Mouse (Mus musculus): Measurements from ENCODE around the gene Prss56. TPM values are rescaled to one million over a fixed set of nuclear protein-coding genes. Genes with fewer than 3 reads are reported as not detected.
A peak's percentile ranks its signal among the peaks of the same experiment; 100 is the strongest.

Gene Prss56
- polyA plus RNA-seq, 1 experiment from 2014 or later = not detected

DNA sequence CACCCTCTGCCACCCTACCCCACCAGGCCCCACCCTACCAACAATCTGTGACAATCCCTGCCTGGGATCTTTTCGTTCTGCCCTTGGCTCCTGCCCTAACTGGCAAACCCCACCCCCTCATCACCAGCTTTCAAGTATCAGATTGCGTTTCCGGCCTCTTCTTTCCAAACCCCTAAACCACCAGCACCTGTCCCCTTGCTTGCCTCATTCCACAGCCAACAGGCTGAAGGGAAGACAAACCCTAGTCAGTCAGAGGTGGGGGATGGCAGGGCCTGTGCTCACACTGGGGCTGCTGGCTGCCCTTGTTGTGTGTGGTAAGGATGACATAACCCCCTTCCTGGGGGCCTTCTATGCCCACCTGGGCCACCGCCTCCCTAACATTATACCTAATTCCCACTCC, 7.3 kb downstream of the Prss56 start, which contains the start of gene Chrnd:
Gene Chrnd, plus strand, starts transcription at position 179 of the 400 bp plus-strand sequence.
- peaks cover 27% of the 10 kb centered on the region for H3K4me1 ChIP-seq
- peak within 1 kb of the TSS; percentile 35; the same call in 1 of the 2 replicates for H3K27ac ChIP-seq
- H3K4me3 ChIP-seq = no peak within 1 kb of the TSS
- no peak for DNase-seq (ENCODE audit: extremely low spot score, low spot score)
- H3K27me3 ChIP-seq (ENCODE audit: poor library complexity, severe bottlenecking) = peaks cover 50% of the 10 kb centered on the region
- WGBS = 35% methylated on average over 4 of the region's 4 CpGs
- no peaks in the 10 kb centered on the region for H3K36me3 ChIP-seq (replicated peaks)
- no peaks in the 10 kb centered on the region for H3K9me3 ChIP-seq

DNA sequence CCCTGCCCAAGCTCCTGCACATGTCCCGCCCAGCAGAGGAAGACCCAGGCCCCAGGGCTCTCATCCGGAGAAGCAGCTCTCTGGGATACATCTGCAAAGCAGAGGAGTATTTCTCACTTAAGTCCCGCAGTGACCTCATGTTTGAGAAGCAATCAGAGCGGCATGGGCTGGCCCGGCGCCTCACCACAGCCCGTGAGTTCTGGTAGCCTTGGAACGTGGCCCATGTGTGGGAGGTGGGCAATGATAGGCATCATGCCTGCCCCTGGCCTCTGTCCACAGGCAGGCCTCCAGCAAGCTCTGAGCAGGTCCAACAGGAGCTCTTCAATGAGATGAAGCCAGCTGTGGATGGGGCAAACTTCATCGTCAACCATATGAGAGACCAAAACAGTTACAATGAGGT, 14.2 kb downstream of the Prss56 start:
- Histone ChIP-seq H3K4me1 (no peaks in the 10 kb centered on the region), H3K36me3 (replicated peaks) (no peaks in the 10 kb centered on the region), H3K27ac (no peak overlapping the region), H3K4me3 (no peak overlapping the region), H3K27me3 (ENCODE audit: poor library complexity, severe bottlenecking) (no peaks in the 10 kb centered on the region), H3K9me3 (no peaks in the 10 kb centered on the region)
- 85% methylated on average over 9 of the region's 9 CpGs for WGBS
- DNase-seq (ENCODE audit: extremely low spot score, low spot score) = no peak

DNA sequence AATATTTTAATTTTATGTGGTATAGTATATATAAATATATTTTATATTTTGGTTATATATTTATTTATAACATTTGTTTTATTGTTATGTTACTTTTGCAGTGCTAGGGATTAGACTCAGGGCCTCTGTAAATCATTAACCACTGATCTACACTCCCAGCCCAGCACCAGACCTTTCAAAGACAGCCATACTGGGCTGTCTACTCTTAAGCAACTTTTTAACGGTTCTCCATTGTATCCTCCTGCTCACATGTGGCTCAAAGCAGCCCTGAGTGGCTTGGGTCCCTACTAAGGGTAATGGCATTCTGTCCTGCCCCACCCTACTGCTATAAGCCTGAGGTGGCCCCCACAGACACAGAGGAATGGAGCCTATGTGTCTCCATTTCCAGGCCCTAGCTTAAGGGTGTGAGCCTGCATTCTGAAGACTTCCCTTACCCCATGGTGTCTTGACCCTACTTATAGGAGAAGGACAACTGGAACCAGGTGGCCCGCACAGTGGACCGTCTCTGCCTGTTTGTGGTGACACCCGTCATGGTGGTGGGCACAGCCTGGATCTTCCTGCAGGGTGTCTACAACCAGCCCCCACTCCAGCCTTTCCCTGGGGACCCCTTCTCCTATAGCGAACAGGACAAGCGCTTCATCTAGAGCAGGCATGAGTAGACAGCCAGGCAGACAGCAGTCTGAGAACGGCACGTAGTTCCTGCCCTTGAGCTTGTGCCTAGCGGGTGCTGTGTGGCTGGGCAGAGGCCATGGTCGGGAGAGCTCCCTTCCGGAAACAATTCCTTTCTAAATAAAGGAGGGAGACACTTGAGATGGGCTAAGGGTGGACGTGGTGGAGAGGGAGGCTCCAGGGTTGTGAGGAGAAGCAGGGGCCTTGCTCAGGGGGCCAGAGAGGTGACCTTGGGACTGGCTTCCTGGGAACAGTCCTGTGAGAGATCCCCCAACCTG, 15.3 kb downstream of the Prss56 start:
- no peaks in the 10 kb centered on the region for H3K27me3 ChIP-seq (ENCODE audit: poor library complexity, severe bottlenecking)
- 83% methylated on average over 12 of the region's 12 CpGs for WGBS
- no peak overlapping the region for H3K4me3 ChIP-seq

DNA sequence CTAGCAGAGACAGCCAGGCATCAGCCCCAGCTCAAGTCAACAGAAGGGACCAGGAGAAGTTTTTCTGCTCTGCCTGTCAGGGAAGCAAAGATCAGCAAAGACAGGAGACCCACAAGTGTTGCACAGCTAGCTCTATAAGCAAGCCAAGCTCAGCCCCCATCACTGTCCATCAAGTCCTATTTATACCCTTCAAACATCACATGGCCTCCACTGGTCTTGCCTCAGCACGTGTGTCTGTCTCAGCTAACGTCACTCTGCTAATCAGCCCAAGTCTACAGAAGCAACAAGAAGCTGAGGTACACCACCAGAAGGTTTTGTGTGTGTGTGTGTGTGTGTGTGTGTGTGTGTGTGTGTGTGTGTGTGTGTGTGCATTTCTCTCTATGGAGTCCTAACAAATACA, 17.7 kb downstream of the Prss56 start:
- WGBS = 62% methylated on average over 2 of the region's 2 CpGs
- no peak overlapping the region for H3K27ac ChIP-seq
- DNase-seq (ENCODE audit: extremely low spot score, low spot score) = no peak
- no peak overlapping the region for H3K4me3 ChIP-seq
- peaks cover 9% of the 10 kb centered on the region for H3K4me1 ChIP-seq
- no peaks in the 10 kb centered on the region for H3K9me3 ChIP-seq
- H3K36me3 ChIP-seq (replicated peaks) = no peaks in the 10 kb centered on the region
- H3K27me3 ChIP-seq (ENCODE audit: poor library complexity, severe bottlenecking) = peaks cover 14% of the 10 kb centered on the region

More for the DNA sequence above, 15.3 kb downstream of the Prss56 start:
- DNase-seq (ENCODE audit: extremely low spot score, low spot score) = no peak
- H3K4me1 ChIP-seq = no peaks in the 10 kb centered on the region
- no peak overlapping the region for H3K27ac ChIP-seq
- no peaks in the 10 kb centered on the region for H3K9me3 ChIP-seq
- H3K36me3 ChIP-seq (replicated peaks) = no peaks in the 10 kb centered on the region

DNA sequence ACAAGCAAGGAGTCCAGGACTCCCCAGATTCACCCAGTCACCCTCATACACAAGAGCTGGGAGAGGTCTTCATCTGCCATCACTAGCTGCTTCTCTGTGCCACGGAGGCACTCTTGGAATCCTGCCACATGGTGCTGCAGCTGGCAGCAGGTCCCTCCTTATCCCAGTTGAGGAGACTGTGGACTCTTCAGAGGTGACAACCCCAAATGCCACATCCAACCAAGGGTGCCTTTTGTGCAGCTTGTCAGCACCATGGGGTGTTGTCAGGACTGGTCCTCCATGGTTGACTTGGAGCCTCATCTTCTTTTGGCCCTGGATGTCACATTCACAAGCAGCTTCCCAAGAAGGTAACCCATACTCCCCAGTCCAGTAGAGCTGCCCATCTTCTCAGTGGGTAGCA, 18.7 kb downstream of the Prss56 start:
- no peak for DNase-seq (ENCODE audit: extremely low spot score, low spot score)
- no peak overlapping the region for H3K4me3 ChIP-seq
- WGBS = 56% methylated on average over 1 of the region's 1 CpGs
- H3K36me3 ChIP-seq (replicated peaks) = no peaks in the 10 kb centered on the region
- no peak overlapping the region for H3K27ac ChIP-seq
- H3K27me3 ChIP-seq (ENCODE audit: poor library complexity, severe bottlenecking) = peaks cover 25% of the 10 kb centered on the region
- peaks cover 17% of the 10 kb centered on the region for H3K4me1 ChIP-seq
- H3K9me3 ChIP-seq = no peaks in the 10 kb centered on the region

DNA sequence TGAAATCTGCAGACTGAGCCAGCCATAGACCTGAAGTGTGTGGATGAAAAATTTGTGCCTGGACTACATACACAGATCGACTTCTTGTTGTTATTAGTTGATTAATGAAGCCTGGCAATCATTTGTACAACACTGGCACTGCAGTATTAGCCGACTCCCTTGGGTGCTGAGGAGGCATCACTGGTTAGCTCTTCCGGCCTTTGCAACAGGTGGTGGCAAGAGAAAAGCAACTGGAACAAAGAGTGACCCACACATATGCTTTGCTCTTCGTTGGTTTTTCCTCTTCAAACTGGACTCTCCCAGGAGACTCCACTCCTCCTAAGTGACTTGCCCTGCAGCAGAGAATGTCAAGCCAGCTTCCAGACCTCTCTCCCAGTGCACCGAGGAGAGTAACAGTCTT, 20.7 kb downstream of the Prss56 start:
- Histone ChIP-seq H3K4me3 (no peak overlapping the region), H3K9me3 (no peaks in the 10 kb centered on the region), H3K27ac (no peak overlapping the region), H3K36me3 (replicated peaks) (no peaks in the 10 kb centered on the region), H3K27me3 (ENCODE audit: poor library complexity, severe bottlenecking) (peaks cover 37% of the 10 kb centered on the region), H3K4me1 (peaks cover 17% of the 10 kb centered on the region)
- DNase-seq (ENCODE audit: extremely low spot score, low spot score) = no peak
- 82% methylated on average over 5 of the region's 5 CpGs for WGBS

DNA sequence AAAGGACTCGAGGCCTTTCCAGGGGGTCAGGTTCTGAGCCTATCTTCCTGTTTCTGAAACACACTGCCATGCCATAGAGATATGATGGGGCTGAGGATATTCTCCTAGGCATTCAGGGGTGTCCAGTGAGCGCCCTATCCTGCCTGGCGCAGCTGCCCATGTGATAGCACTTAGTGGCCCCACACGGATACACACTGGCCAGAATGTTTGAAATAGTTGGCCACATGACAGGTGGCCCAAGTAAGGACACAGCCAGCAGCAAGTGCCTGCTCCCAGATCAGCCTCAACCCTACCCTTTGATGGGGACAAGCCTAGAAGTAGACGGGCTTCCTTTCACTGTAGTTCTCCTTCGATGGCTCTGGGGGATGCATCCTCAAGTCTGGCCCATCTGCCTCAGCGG, 21.4 kb downstream of the Prss56 start, which contains the start of gene Chrng:
Gene Chrng, plus strand, starts transcription at position 193 of the 400 bp plus-strand sequence.
- no peak within 1 kb of the TSS for H3K27ac ChIP-seq
- WGBS = 91% methylated on average over 7 of the region's 7 CpGs
- H3K4me3 ChIP-seq = no peak within 1 kb of the TSS
- no peaks in the 10 kb centered on the region for H3K9me3 ChIP-seq
- no peak for DNase-seq (ENCODE audit: extremely low spot score, low spot score)
- no peaks in the 10 kb centered on the region for H3K36me3 ChIP-seq (replicated peaks)
- peaks cover 42% of the 10 kb centered on the region for H3K27me3 ChIP-seq (ENCODE audit: poor library complexity, severe bottlenecking)
- H3K4me1 ChIP-seq = peaks cover 17% of the 10 kb centered on the region

DNA sequence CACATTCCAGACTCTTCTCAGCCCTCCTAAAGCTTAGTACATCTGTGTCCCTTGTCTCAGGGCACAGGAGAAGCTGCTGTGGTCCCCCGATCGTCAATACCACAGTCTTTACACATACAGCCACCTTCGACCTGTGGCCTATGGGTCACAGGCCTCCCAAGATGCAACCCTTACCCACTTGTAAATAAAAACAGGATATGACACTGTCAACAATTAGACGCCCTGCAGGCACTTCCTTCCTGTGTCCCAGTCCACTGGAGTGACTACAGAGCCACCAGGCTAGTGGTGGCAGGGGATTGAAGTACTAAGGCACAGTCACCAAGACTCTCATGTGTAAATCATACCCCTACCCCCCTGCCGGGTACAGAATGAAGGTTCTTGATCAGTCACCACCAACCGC, 21.9 kb downstream of the Prss56 start:
- Histone ChIP-seq H3K27ac (no peak overlapping the region), H3K4me1 (peaks cover 17% of the 10 kb centered on the region), H3K4me3 (no peak overlapping the region), H3K27me3 (ENCODE audit: poor library complexity, severe bottlenecking) (peaks cover 42% of the 10 kb centered on the region), H3K36me3 (replicated peaks) (no peaks in the 10 kb centered on the region), H3K9me3 (no peaks in the 10 kb centered on the region)
- 66% methylated on average over 6 of the region's 6 CpGs for WGBS
- no peak for DNase-seq (ENCODE audit: extremely low spot score, low spot score)

DNA sequence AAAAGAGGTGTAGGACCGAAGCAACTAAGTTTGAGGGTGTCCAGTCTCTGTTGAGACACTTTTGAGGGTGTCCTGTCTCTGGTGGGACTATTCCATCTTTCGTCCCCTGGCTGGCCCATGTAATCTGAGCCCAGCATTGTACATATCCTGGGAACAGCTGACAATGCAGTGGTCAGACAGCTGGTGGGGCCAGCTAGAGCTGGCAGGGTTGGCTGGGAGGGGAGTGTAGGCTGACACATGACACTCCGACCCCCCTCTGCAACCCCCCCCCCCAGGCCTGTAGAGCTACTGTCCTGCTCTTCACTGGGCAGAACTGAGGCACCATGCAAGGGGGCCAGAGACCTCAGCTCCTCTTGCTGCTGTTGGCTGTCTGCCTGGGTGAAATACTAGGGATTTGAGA, 22.4 kb downstream of the Prss56 start:
- DNase-seq (ENCODE audit: extremely low spot score, low spot score) = no peak
- H3K27ac ChIP-seq = no peak overlapping the region

DNA sequence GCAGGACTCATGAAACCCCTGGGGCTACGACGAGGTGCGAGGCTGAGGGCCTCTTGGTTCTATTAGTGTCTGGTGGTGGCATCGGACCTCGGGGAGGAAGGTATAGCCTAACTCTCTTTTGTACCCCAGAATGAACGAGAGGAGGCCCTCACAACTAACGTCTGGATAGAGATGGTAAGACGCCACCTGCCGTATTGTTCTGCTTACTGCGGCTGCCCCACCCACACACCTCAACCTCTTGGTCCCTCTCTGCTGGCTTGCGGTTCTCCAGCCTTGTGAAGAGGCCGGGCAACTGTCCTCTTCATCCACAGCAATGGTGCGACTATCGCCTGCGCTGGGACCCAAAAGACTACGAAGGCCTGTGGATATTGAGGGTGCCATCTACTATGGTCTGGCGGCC, 23.2 kb downstream of the Prss56 start:
- DNase-seq (ENCODE audit: extremely low spot score, low spot score) = no peak
- Histone ChIP-seq H3K36me3 (replicated peaks) (no peaks in the 10 kb centered on the region), H3K27me3 (ENCODE audit: poor library complexity, severe bottlenecking) (peaks cover 42% of the 10 kb centered on the region), H3K4me1 (peaks cover 17% of the 10 kb centered on the region), H3K27ac (no peak overlapping the region), H3K9me3 (no peaks in the 10 kb centered on the region), H3K4me3 (peak overlapping the region; percentile 7; the same call in 1 of the 2 replicates)
- WGBS = 18% methylated on average over 17 of the region's 17 CpGs

More for the DNA sequence above, 22.4 kb downstream of the Prss56 start:
- Histone ChIP-seq H3K36me3 (replicated peaks) (no peaks in the 10 kb centered on the region), H3K27me3 (ENCODE audit: poor library complexity, severe bottlenecking) (peaks cover 42% of the 10 kb centered on the region), H3K4me1 (peaks cover 17% of the 10 kb centered on the region), H3K9me3 (no peaks in the 10 kb centered on the region), H3K4me3 (no peak overlapping the region)
- 66% methylated on average over 3 of the region's 3 CpGs for WGBS

DNA sequence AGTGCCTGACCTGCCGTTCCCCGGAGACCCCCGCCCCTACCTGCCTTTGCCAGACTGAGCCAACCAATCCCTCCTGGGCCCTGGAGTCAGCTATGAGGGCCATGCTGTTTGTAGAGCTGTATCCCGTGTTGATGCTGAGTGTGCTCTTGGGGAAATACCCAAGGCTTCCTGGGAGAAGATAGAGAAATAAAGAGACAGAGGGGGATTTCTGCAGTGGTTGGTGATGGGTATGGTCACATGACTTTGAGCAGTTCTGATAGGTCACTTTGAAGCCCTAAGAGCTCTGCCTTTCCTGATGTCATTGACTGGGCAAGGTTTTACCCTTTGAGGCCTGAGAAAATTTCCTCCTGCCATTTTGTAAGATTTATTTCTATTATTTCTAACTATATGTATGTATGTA, 28.3 kb downstream of the Prss56 start:
- Histone ChIP-seq H3K27ac (no peak overlapping the region), H3K27me3 (ENCODE audit: poor library complexity, severe bottlenecking) (peaks cover 21% of the 10 kb centered on the region), H3K9me3 (no peaks in the 10 kb centered on the region), H3K36me3 (replicated peaks) (peaks cover 5% of the 10 kb centered on the region; the same call in 1 of the 2 replicates), H3K4me1 (peaks cover 28% of the 10 kb centered on the region), H3K4me3 (no peak overlapping the region)
- DNase-seq (ENCODE audit: extremely low spot score, low spot score) = no peak
- 89% methylated on average over 4 of the region's 4 CpGs for WGBS

DNA sequence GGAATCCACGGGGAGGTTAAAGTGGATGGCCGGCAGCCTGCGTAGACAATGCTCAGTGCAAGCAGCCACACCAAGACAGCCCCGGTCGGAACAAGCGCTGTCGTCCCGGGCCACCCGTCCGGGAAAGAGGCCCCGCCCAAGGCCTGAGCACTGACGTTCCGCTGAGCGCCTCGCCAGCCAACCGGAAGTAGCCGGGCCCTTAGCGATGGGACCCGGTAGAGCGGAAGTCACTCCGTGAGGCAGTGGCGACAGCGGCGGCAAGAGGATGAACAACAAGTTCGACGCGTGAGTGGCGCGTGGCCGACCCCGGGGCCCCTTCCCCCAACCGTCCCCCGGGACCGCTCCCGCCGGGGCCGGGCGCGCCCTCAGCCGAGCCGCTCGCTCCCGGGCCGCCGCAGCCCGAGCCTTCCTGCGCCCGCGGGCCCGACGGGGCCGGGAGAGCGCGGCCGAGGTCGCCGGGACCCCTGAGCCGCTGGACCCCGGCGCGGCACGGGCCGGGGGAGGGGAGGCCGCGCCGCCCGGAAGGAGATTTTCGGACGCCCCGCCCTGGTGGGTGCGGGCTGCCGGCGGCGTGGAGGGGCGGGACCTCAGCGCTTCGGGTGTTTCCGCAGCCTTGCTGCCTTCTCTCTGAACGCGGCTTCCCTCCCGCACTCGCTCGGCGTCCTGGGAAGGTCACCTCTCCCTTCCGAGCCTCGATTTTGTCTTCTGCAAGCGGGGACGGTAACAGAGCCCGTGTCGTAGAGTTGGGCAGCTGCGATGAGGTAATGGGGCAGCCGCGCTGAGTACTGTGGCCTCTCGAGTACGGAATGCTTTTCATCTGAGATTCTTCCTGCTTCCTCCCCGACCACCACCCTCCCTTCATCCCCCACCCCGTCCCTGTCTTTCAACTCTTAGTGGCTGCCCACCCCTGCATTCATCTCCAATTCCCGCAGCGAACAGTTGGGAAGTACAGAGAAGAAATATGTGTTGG, 30.9 kb downstream of the Prss56 start, which contains the start of gene Eif4e2:
Gene Eif4e2, plus strand, starts transcription at position 180 of the 970 bp plus-strand sequence.
- H3K27ac ChIP-seq = peak within 1 kb of the TSS; percentile 99
- H3K36me3 ChIP-seq (replicated peaks) = peaks cover 24% of the 10 kb centered on the region
- H3K4me1 ChIP-seq = peaks cover 36% of the 10 kb centered on the region
- under 1% methylated on average over 94 of the region's 99 CpGs for WGBS
- peak; percentile 95 for DNase-seq (ENCODE audit: extremely low spot score, low spot score)
- peaks cover 2% of the 10 kb centered on the region; the same call in 1 of the 2 replicates for H3K27me3 ChIP-seq (ENCODE audit: poor library complexity, severe bottlenecking)
- H3K9me3 ChIP-seq = no peaks in the 10 kb centered on the region
- H3K4me3 ChIP-seq = peak within 1 kb of the TSS; percentile 60
